Mouse (Mus musculus) liver, adult 10 weeks (tissue): ENCODE results near the gene Zfp141. TPM values are rescaled to one million over a fixed set of nuclear protein-coding genes. Genes with fewer than 3 reads are reported as not detected.

Experiments used
- polyA plus RNA-seq: library from polyadenylated mRNA; stranded (reverse); fragments of 350-450 nt; fragmentation: Illumina TruSeq; extraction: RNeasy Lipid Tissue Mini Kit (QIAGEN cat#74804); gene quantifications from one replicate; pipeline ENCODE4 v1.2.3, GENCODE M21; 2014; ENCODE audit warnings: low read depth, low replicate concordance

Zfp141 gene
- polyA plus RNA-seq: 14.5 TPM

DNA sequence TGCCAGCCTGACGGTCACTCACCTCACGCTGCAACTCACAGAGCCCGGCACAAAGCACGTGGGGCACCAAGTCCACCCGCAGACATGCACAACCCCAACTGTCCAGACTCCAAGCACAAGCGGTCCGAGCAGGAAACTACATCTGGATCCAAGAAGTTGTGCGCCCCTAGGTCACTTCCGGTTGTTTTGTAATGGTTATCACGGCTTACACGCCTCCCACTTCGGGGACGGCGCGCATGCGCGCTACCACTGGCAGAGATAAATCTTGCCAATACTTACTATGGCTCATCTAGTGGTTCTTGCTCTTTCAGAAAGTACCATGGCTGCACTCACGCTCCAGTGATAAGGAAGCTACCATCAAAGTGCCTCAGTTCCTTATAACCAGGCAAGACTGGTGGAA is at the start of gene Zfp141:
Zfp141 (minus strand) TSS at position 153 of the 400 bp plus-strand sequence.

DNA sequence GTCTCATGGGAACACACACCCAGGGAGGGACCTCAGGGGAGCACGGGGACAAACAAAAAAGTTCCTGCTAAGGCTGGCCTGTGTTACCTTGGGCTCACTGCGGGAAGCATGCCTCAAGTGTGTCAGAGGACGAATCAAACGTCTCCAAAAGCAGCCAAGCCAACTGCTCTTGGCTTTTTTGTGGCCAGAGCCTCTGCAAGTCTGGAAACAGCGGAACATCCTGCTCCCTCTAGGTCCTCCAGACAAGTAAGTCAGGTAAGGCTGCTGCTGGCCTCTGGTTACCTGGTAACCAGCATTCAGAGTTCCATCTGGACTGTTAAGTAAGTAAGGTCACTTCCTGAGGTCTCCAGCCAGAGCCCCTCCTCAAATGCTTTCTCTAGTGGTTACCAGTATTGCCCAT is 57.7 kb downstream of the Zfp141 start, which contains the start of gene 4933421I07Rik:
4933421I07Rik (minus strand) TSS at position 271 of the 400 bp plus-strand sequence.

Other genes starting within 250 kb of the Zfp141 start
- gene Vmn2r61, start 245.7 kb downstream of the Zfp141 start, polyA plus RNA-seq: not detected
- gene 4933421I07Rik, start 57.6 kb downstream of the Zfp141 start, polyA plus RNA-seq: not detected
- gene Gm21028, start 72.8 kb upstream of the Zfp141 start, polyA plus RNA-seq: not detected
- gene Zfp977, start 86.8 kb upstream of the Zfp141 start, polyA plus RNA-seq: 4.1 TPM
- gene Zfp976, start 136.8 kb upstream of the Zfp141 start, polyA plus RNA-seq: 9.2 TPM
- 12.6 TPM for gene Zfp975, start 187.0 kb upstream of the Zfp141 start, polyA plus RNA-seq
- gene Gm17067, start 221.3 kb upstream of the Zfp141 start, polyA plus RNA-seq: not detected